Mouse (Mus musculus) NIH3T3 (cell line): ENCODE data around the gene Vmn1r68.

Source experiments
- DNase-seq: peaks from one replicate; pipeline ENCODE4 v3.0.0-alpha.2; 2012; ENCODE audit warnings: low read depth

Gene Vmn1r68

GRCm38 (mm10) chr7:10558385-10558784 is at the start of gene Vmn1r68:
TSS of gene Vmn1r68 (minus strand) at chr7:10558485.
- no peak for DNase-seq

- no peak for DNase-seq
Measured at GRCm38 (mm10) chr7:10495578-10495977, 62.7 kb downstream of the Vmn1r68 start.

- DNase-seq: peak; percentile 86
Measured at GRCm38 (mm10) chr7:10494786-10495521, 63.3 kb downstream of the Vmn1r68 start, which contains the start of gene Zik1. TSS of gene Zik1 (minus strand) at chr7:10495394.

GRCm38 (mm10) chr7:10480588-10481233 is 77.6 kb downstream of the Vmn1r68 start:
- no peak for DNase-seq

GRCm38 (mm10) chr7:10479813-10480212 is 78.5 kb downstream of the Vmn1r68 start:
- no peak for DNase-seq

- no peak for DNase-seq
Measured at GRCm38 (mm10) chr7:10458166-10458565, 100.1 kb downstream of the Vmn1r68 start.
